Mouse (Mus musculus) lung, embryonic 15.5 days (tissue): ENCODE data around the gene Tns1. TPM values are rescaled to one million over a fixed set of nuclear protein-coding genes. Genes with fewer than 3 reads are reported as not detected.

ENCODE experiments used
- ATAC-seq: fragments of 200-750 bp; cut with Nextera tagmentation; 2 replicates; pipeline ENCODE4 v1.8.0; 2017; ENCODE audit warnings: moderate number of reproducible peaks, borderline replicate concordance; ENCODE audit not compliant: low FRiP score, low TSS enrichment; ENCODE audit errors: extremely low read depth
- H3K27ac ChIP-seq: fragments of 300-500 bp; sonication (generic); 2 replicates; pipeline ENCODE4 v1.5.1; 2015; ENCODE audit warnings: moderate library complexity, mild to moderate bottlenecking, inconsistent platforms
- H3K27me3 ChIP-seq: fragments of 300-500 bp; sonication (generic); 2 replicates; pipeline ENCODE4 v1.6.1; 2015; ENCODE audit warnings: inconsistent platforms
- H3K36me3 ChIP-seq: fragments of 300-500 bp; sonication (generic); 2 replicates; pipeline ENCODE4 v1.6.1; 2015; ENCODE audit warnings: inconsistent platforms
- H3K4me1 ChIP-seq: fragments of 300-500 bp; sonication (generic); 2 replicates; pipeline ENCODE4 v1.6.1; 2015; ENCODE audit warnings: inconsistent platforms
- H3K4me2 ChIP-seq: fragments of 300-500 bp; sonication (generic); 2 replicates; pipeline ENCODE4 v1.6.1; 2015; ENCODE audit warnings: inconsistent platforms, mild to moderate bottlenecking, moderate library complexity
- H3K4me3 ChIP-seq: fragments of 300-500 bp; sonication (generic); 2 replicates; pipeline ENCODE4 v1.5.1; 2015; ENCODE audit warnings: mild to moderate bottlenecking, inconsistent platforms
- H3K9ac ChIP-seq: fragments of 300-500 bp; sonication (generic); 2 replicates; pipeline ENCODE4 v1.6.1; 2015; ENCODE audit warnings: inconsistent platforms
- H3K9me3 ChIP-seq: fragments of 300-500 bp; sonication (generic); 2 replicates; pipeline ENCODE4 v1.6.1; 2016; ENCODE audit warnings: inconsistent platforms
- WGBS: fragments of 180-500 bp; shearing (Covaris S2); methylation state at CpG from one replicate; pipeline ENCODE4 v1.1.7; 2015; 5-methylcytosine and 5-hydroxymethylcytosine counted together
- polyA plus RNA-seq: library from polyadenylated mRNA; unstranded; fragments of >200 nt; fragmentation: Nextera tagmentation; extraction: Ambion mirVana; gene quantifications from 2 replicates; pipeline ENCODE4 v1.2.1, GENCODE M21; 2015

The Tns1 gene
- polyA plus RNA-seq, 1 experiment from 2014 or later, result 130 TPM

GRCm38 (mm10) chr1:74068366-74069084 lies 55.7 kb downstream of the Tns1 start:
- Histone ChIP-seq H3K4me3 (peak overlapping the region; percentile 53), H3K36me3 (no peaks in the 10 kb centered on the region), H3K27me3 (no peaks in the 10 kb centered on the region), H3K4me2 (peak overlapping the region; percentile 93), H3K9me3 (no peaks in the 10 kb centered on the region), H3K27ac (peak overlapping the region; percentile 84), H3K4me1 (peaks cover 45% of the 10 kb centered on the region), H3K9ac (peak overlapping the region; percentile 67)
- ATAC-seq, result peak; percentile 77
- WGBS, result 2% methylated on average over 37 of the region's 41 CpGs

- peak overlapping the region; percentile 93 for H3K4me2 ChIP-seq
- H3K36me3 ChIP-seq, result no peaks in the 10 kb centered on the region
- H3K4me1 ChIP-seq, result peaks cover 45% of the 10 kb centered on the region
- H3K9ac ChIP-seq, result peak overlapping the region; percentile 67
- H3K27me3 ChIP-seq, result no peaks in the 10 kb centered on the region
- no peaks in the 10 kb centered on the region for H3K9me3 ChIP-seq
- H3K4me3 ChIP-seq, result peak overlapping the region; percentile 53
- WGBS, result 20% methylated on average over 14 of the region's 14 CpGs
- H3K27ac ChIP-seq, result peak overlapping the region; percentile 84
- ATAC-seq, result no peak
Observed at GRCm38 (mm10) chr1:74067866-74068265, 56.4 kb downstream of the Tns1 start.

- Histone ChIP-seq H3K4me1 (peaks cover 45% of the 10 kb centered on the region), H3K9ac (no peak overlapping the region), H3K27ac (no peak overlapping the region), H3K9me3 (no peaks in the 10 kb centered on the region), H3K36me3 (no peaks in the 10 kb centered on the region), H3K4me3 (no peak overlapping the region), H3K4me2 (no peak overlapping the region), H3K27me3 (no peaks in the 10 kb centered on the region)
- WGBS, result 76% methylated on average over 3 of the region's 3 CpGs
- ATAC-seq, result no peak
Observed at GRCm38 (mm10) chr1:74066576-74066975, 57.7 kb downstream of the Tns1 start.

GRCm38 (mm10) chr1:74066061-74066460 lies 58.2 kb downstream of the Tns1 start:
- Histone ChIP-seq H3K9ac (no peak overlapping the region), H3K36me3 (no peaks in the 10 kb centered on the region), H3K27me3 (no peaks in the 10 kb centered on the region), H3K4me1 (peaks cover 45% of the 10 kb centered on the region), H3K27ac (no peak overlapping the region), H3K4me3 (no peak overlapping the region), H3K9me3 (no peaks in the 10 kb centered on the region), H3K4me2 (no peak overlapping the region)
- no peak for ATAC-seq
- WGBS, result 77% methylated on average over 5 of the region's 5 CpGs

- Histone ChIP-seq H3K27me3 (no peaks in the 10 kb centered on the region), H3K4me3 (no peak overlapping the region), H3K36me3 (no peaks in the 10 kb centered on the region), H3K9ac (no peak overlapping the region), H3K4me1 (peaks cover 20% of the 10 kb centered on the region), H3K9me3 (no peaks in the 10 kb centered on the region), H3K27ac (no peak overlapping the region), H3K4me2 (no peak overlapping the region)
- no peak for ATAC-seq
- WGBS, result 72% methylated on average over 6 of the region's 6 CpGs
Observed at GRCm38 (mm10) chr1:74060046-74060445, 64.2 kb downstream of the Tns1 start.

GRCm38 (mm10) chr1:74059552-74059951 lies 64.7 kb downstream of the Tns1 start:
- no peak for ATAC-seq
- WGBS, result 67% methylated on average over 5 of the region's 5 CpGs
- H3K27ac ChIP-seq, result no peak overlapping the region

GRCm38 (mm10) chr1:74058771-74059170 lies 65.5 kb downstream of the Tns1 start:
- ATAC-seq, result no peak
- no peak overlapping the region for H3K9ac ChIP-seq
- H3K9me3 ChIP-seq, result no peaks in the 10 kb centered on the region
- H3K27ac ChIP-seq, result no peak overlapping the region
- H3K36me3 ChIP-seq, result no peaks in the 10 kb centered on the region
- H3K27me3 ChIP-seq, result no peaks in the 10 kb centered on the region
- no peak overlapping the region for H3K4me2 ChIP-seq
- H3K4me1 ChIP-seq, result peaks cover 33% of the 10 kb centered on the region
- H3K4me3 ChIP-seq, result no peak overlapping the region
- WGBS, result 34% methylated on average over 4 of the region's 4 CpGs

More at GRCm38 (mm10) chr1:74059552-74059951, 64.7 kb downstream of the Tns1 start:
- Histone ChIP-seq H3K4me1 (peaks cover 25% of the 10 kb centered on the region), H3K27me3 (no peaks in the 10 kb centered on the region), H3K9ac (no peak overlapping the region), H3K36me3 (no peaks in the 10 kb centered on the region), H3K4me2 (no peak overlapping the region), H3K9me3 (no peaks in the 10 kb centered on the region), H3K4me3 (no peak overlapping the region)

GRCm38 (mm10) chr1:74058309-74058708 lies 65.9 kb downstream of the Tns1 start:
- H3K9me3 ChIP-seq, result no peaks in the 10 kb centered on the region
- no peak for ATAC-seq
- no peaks in the 10 kb centered on the region for H3K36me3 ChIP-seq
- no peak overlapping the region for H3K4me2 ChIP-seq
- no peak overlapping the region for H3K4me3 ChIP-seq
- no peak overlapping the region for H3K27ac ChIP-seq
- 73% methylated on average over 4 of the region's 4 CpGs for WGBS
- no peak overlapping the region for H3K9ac ChIP-seq
- peaks cover 38% of the 10 kb centered on the region for H3K4me1 ChIP-seq
- H3K27me3 ChIP-seq, result no peaks in the 10 kb centered on the region

GRCm38 (mm10) chr1:74057501-74057900 lies 66.7 kb downstream of the Tns1 start:
- Histone ChIP-seq H3K4me2 (no peak overlapping the region), H3K36me3 (no peaks in the 10 kb centered on the region), H3K4me3 (no peak overlapping the region), H3K27ac (no peak overlapping the region), H3K27me3 (no peaks in the 10 kb centered on the region), H3K9ac (no peak overlapping the region), H3K9me3 (no peaks in the 10 kb centered on the region), H3K4me1 (peaks cover 46% of the 10 kb centered on the region)
- ATAC-seq, result no peak
- WGBS, result 81% methylated on average over 5 of the region's 5 CpGs

- Histone ChIP-seq H3K4me3 (no peak overlapping the region), H3K36me3 (no peaks in the 10 kb centered on the region), H3K4me2 (no peak overlapping the region), H3K27me3 (no peaks in the 10 kb centered on the region), H3K27ac (no peak overlapping the region), H3K9me3 (no peaks in the 10 kb centered on the region), H3K9ac (no peak overlapping the region), H3K4me1 (peaks cover 57% of the 10 kb centered on the region)
- no peak for ATAC-seq
- WGBS, result 75% methylated on average over 4 of the region's 4 CpGs
Observed at GRCm38 (mm10) chr1:74055552-74055951, 68.7 kb downstream of the Tns1 start.

GRCm38 (mm10) chr1:74054471-74054870 lies 69.8 kb downstream of the Tns1 start:
- ATAC-seq, result no peak
- H3K4me2 ChIP-seq, result no peak overlapping the region

GRCm38 (mm10) chr1:74054007-74054406 lies 70.2 kb downstream of the Tns1 start:
- H3K9ac ChIP-seq, result no peak overlapping the region
- H3K4me2 ChIP-seq, result no peak overlapping the region
- H3K27me3 ChIP-seq, result no peaks in the 10 kb centered on the region
- H3K4me3 ChIP-seq, result no peak overlapping the region
- peaks cover 56% of the 10 kb centered on the region for H3K4me1 ChIP-seq
- H3K9me3 ChIP-seq, result no peaks in the 10 kb centered on the region
- H3K36me3 ChIP-seq, result no peaks in the 10 kb centered on the region
- peak overlapping the region; percentile 36; the same call in 1 of the 2 replicates for H3K27ac ChIP-seq
- peak; percentile 67; the same call in 1 of the 2 replicates for ATAC-seq
- WGBS, result 12% methylated on average over 7 of the region's 7 CpGs

More at GRCm38 (mm10) chr1:74054471-74054870, 69.8 kb downstream of the Tns1 start:
- H3K27me3 ChIP-seq, result no peaks in the 10 kb centered on the region
- no peaks in the 10 kb centered on the region for H3K9me3 ChIP-seq
- H3K27ac ChIP-seq, result peak overlapping the region; percentile 36; the same call in 1 of the 2 replicates
- 44% methylated on average over 3 of the region's 3 CpGs for WGBS
- H3K36me3 ChIP-seq, result no peaks in the 10 kb centered on the region
- H3K9ac ChIP-seq, result no peak overlapping the region
- H3K4me1 ChIP-seq, result peaks cover 57% of the 10 kb centered on the region
- no peak overlapping the region for H3K4me3 ChIP-seq
